Mouse (Mus musculus) heart, postnatal 25 days (tissue): Measurements from ENCODE around the gene Ect2. TPM values are rescaled to one million over a fixed set of nuclear protein-coding genes. Genes with fewer than 3 reads are reported as not detected.

Source experiments
- DNase-seq: peaks from one replicate; pipeline ENCODE4 v3.0.0; 2022; ENCODE audit warnings: low spot score
- intact Hi-C: fragments of 180-260 bp; cut with DNase I; formaldehyde crosslinking; loops from one replicate; pipeline ENCODE4 v1.15.1; 2025
- total RNA-seq, 2 experiments: library from RNA; stranded (reverse); gene quantifications; 2 replicates each; pipeline ENCODE4 v1.2.3; 2021

Gene Ect2
- total RNA-seq, 2 experiments from 2014 or later = 0.60 to 1.1 TPM

DNA sequence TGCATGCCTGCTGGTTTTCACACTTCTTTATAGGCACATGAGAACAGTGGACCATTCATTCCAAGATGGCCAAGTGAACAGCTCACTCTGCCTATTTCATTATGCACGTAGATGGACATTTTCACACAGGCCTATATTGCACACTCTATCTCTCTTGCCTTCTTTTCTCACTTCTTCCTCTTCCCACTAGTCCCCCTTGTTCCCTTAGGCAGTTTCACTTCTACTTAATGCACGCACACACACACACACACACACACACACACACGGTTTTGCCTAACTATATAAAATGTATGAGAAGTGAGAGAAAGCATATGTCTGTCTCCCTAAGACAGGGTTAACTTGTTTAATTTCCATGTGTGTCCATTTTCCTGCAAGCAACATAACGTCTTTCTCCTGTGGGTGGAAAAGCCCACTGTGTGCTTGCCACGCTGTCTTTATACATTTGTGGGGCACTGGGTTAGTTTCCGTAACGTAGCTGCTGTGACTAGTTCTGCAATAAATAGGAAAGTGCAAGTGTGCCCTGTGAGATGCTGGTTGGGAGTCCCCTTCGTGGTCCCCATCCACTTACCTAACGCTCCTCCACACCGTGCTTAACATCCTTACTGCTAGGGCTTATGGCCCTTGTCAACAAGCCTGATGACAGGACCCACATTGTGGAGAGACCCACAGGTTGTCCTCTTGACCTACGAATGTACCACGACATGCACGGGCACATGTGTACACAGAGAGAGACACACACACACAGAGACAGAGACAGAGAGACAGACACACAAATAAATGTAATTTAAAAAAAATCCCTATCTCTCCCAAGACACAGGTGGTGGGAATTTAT is 72.2 kb downstream of the Ect2 start:
- intact Hi-C loops = no loop called here
- no peak for DNase-seq

DNA sequence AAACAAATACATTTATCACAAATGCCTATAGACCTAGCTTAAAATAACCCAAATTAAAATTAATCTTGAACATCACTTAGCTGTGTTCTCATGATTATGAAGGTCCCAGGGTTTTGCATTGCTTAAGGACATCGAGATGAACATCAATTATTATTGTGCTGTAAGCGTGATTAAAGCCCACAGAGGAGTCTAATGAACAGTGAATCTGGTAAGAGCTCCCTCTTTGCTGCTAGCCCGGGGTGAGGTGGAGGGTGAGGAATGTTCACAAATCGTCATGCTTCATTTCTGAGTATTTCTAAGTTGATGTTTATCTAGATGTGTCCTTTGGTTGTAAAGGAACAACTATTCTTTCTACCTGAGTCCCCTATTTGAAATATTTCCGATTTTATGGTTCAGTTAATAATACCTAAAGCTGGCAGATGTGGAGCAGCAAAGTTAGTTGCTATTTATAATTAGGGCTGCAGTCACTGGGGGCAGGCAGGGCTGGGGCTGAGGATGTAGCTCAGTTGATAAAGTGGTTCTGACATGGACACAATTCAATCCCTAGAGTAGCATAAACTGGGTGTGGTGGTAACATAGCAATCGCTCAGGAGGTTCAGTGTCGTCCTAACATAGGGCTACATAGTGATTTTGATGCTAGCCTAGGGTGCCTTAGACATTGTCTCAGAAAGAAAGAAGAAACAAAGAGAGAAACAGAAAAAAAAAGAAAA is 73.5 kb downstream of the Ect2 start:
- DNase-seq = no peak
- intact Hi-C loops = no loop called here

DNA sequence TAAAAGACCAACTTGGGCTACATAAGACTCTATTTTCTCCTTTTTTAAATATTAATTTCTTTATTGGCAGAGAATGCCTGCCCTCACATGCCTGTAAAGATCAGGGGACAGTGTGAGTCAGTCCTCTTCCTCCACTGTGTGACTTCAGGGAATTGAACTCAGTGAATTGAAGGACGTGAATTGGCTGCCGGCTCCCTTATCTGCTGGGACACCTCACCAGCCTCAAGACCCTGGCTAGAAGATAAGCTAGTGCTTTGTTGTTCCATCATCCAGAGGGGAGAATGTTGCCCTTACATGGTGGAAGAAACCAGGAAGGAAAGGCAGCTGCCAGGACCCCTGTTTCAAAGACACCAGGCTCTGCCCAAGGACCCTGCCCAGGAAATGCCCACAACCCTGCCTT is 79.8 kb downstream of the Ect2 start:
- intact Hi-C loops = no loop called here
- no peak for DNase-seq

DNA sequence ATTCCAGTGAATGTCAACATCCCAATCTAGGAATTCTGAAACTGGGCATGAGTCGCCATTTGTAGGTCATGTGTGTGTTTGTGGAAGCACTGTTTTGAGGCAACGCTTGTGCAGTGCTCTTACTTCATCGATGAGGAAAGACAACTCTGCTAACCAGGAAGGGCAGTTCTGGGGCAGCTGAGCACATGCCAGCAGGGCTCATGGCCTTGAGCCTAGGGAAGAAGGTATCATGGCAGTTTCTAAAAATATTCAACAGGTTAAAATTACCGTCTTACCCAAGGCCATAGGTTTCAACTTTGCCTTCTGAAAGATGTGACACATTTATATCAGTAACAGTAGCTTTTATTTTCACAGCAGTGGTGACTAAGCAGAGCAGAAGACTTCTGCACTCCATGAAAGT is 82.0 kb downstream of the Ect2 start:
- intact Hi-C loops = no loop called here
- no peak for DNase-seq

DNA sequence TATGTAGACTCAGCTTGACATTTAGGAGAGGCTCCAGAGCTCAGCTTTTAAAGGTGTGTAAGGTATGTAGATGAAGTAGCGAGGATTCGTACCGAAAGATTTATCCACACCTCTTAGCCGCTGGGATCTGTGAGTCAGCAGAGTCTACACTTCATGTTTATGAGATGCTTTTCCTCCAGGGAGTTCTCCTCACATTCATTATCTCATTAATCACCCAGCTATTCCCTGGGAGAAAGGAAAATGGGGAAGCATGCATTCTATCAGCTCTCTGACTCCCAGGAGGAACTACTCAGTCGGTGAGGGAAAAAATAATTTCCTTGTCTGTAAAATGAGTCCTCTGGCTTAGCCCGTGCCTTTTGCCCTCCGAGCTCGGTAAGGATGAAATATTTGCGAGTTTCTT is 83.3 kb downstream of the Ect2 start:
- no peak for DNase-seq
- intact Hi-C loops = no loop called here

DNA sequence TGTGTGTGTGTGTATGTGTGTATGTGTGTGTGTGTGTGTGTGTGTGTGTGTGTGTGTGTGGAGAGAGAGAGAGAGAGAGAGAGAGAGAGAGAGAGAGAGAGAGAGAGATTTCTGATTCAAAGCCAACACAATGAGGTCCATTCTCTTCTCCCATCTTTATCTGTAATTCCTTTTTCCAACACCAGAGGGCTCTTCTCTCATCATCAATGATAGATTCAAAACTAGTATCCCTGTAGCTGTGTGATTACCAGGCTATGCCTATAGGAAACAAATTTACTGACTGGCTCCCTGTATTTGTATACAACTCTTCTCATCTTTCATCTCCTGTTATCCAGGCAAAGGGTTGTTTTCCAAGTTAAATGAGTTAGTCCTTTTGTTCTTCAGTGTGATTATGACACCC is 86.5 kb downstream of the Ect2 start:
- intact Hi-C loops = no loop called here

DNA sequence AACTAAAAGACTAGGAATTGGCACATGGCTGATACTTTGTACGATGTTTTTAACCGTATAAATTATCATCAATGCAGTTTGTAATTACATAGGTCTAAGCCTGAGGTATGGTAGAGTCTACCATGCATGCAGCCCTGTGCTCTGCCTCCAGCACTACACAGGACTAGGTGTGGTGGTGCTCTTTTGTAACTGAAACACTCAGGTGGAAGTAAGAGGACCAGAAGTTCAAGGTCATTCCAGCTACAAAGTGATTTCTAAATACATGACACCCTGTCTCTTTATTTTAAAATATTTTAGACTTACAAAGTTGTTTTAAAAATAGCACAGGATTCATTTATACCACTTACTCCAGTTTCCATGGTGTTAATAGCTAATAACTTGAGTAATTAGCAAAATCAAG is 88.8 kb downstream of the Ect2 start:
- no peak for DNase-seq
- intact Hi-C loops = no loop called here

More for the DNA sequence above, 86.5 kb downstream of the Ect2 start:
- DNase-seq = no peak

DNA sequence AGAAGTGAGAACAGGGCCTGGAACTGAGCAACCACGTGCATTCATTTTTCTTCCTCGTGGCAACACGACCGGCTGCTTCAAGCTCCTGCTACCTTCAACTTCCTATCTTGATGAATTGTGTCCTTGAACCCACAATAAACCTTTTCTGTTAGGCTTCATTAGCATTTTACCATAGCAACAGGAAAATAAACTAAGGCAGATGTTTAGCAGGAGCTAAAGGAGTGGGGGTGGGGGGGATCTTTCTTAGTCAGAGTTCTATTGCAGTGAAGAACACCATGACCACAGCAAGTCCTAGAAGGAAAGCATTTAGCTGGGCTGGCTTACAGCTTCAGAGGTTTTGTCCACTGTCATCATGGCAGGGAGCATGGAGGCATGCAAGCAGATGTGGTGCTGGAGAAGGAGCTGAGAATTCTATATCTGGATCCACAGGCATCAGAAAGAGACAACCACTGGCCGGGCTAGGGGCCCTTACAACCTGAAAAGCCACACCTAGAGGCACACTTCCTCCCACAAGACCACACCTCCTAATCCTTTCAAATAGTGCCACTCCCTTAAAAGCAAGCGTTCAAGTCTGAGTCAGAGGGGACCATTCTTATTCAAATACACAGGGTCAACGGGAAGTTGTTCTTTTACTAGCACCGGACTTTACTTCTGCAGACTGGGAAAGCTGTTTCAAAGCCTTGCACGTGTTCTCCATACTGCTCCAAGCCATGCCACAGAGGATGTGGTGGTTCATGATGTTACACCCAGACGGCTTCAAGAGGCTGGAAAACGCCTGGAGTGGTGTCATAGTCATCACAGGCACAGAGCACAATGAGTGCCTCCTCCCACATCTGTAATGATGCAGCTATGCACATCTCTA is 90.0 kb downstream of the Ect2 start:
- DNase-seq = no peak
- intact Hi-C loops = no loop called here

DNA sequence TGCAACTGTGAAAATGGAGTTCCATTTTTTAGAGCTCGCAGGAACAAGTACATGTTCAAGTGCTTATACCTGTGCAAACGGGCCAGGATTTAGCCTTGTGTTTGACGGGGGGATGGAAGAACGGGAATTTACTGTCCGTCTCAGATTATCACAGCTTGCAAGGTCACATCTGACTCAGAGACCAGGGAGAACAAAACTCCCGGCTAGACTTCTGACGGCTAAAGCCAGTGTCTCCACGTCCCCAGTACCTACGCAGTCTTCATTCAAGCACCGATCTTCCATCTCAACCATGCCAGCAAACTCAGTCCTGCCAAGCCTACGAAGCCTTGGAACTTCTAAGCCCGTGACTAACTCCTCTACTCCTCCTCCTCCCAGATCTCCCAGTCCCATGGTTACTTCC is 93.2 kb downstream of the Ect2 start:
- DNase-seq = no peak
- intact Hi-C loops = no loop called here

DNA sequence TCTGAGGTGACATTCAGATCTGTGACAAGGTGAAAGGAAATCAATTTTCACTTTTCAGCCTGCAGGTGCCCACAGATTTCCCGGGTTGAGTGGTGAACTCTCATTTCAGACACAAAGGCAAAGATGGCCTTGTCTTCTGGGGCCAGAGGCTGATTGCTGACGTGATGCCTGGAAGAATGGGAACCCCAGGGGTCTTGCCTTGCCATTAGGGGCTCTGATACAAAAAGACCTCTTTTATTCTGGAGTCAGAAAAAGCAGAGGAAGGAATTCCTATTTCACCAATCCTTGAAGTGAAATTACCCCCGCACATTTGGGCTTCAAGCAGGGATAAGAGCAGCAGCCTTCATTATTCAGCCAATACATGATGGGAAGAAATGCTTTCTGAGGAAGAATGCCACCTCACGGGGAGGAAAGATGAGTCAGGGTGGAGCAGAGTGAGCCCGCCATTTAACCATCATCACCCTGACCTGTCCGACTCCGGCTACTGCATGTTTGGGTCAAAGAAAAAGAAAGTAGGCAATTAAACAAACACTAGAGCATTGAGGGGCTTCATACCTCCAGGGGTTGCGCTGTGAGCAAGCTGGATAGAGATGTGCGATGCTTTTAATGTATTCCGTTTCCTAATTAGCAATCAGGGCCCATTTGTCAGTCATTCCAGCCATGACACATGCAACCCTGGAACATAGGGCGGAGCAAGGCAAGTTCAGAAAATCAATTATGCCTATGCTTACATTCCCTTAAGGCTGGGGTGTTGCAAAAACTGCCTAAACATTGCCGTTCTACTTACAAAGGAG is 94.0 kb downstream of the Ect2 start:
- intact Hi-C loops = no loop called here
- no peak for DNase-seq

DNA sequence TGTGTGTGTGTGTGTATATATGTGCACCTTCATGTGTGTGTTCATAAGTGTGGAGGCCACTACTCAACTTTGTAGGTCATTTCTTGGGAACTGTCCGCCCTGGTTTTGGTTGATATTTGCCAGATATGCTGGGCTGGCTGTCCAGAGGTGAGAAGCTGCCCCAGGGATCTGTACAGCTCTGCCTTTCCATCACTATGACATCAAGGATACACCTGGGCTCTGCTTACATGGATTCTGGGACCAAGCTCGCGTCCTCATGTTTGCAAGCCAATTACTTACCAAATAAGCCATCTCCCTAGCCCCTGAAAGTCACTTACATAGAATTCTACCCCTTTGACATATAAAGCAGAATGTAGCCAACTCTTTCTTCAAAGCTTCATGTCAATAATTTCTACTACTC is 98.2 kb downstream of the Ect2 start:
- no peak for DNase-seq
- intact Hi-C loops = no loop called here

DNA sequence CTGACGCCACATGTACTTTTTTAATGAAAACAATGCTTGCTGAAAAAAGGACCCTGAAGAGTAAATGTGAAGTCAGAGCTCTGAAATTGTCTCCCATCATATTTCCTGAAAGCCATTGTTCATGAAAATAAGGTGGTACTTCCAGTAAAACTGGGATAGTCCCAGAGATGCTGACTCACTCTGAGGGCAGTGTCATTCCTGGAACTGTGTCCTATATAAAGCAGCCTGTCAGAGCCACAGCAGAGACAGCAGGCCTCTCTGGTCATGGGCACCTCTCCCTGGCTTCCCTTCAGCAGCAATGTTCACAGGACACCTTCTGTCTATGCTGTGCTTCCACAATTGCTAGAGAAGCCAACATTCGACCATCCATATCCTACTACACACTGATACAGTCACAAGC is 98.9 kb downstream of the Ect2 start:
- intact Hi-C loops = no loop called here
- no peak for DNase-seq

Other genes starting within 250 kb of the Ect2 start
- 100 to 1,000 TPM; 172 to 189 TPM for gene Nceh1, start 29.1 kb upstream of the Ect2 start, total RNA-seq
- 10 to 100 TPM in 1 of 2 experiments, 1 to 10 TPM in 1; 9.7 to 12.7 TPM for gene Tnfsf10, start 163.2 kb upstream of the Ect2 start, total RNA-seq
- not detected for gene Ghsr, start 217.5 kb upstream of the Ect2 start, total RNA-seq